Mouse (Mus musculus): ENCODE data around the gene Adamtsl1.
A peak's percentile ranks its signal among the peaks of the same experiment; 100 is the strongest.

Gene Adamtsl1

GRCm38 (mm10) chr4:85819169-85819568 is 305.2 kb downstream of the Adamtsl1 start:
- peak; percentile 38 for DNase-seq

GRCm38 (mm10) chr4:85819921-85820320 is 305.9 kb downstream of the Adamtsl1 start:
- DNase-seq = no peak

- DNase-seq = no peak
These were observed 310.2 kb downstream of the Adamtsl1 start for GRCm38 (mm10) chr4:85823952-85824704.

- DNase-seq = no peak
These were observed 310.7 kb downstream of the Adamtsl1 start for GRCm38 (mm10) chr4:85824705-85825085.

- DNase-seq = no peak
These were observed 323.1 kb downstream of the Adamtsl1 start for GRCm38 (mm10) chr4:85837058-85837457.

GRCm38 (mm10) chr4:85837532-85837965 is 323.6 kb downstream of the Adamtsl1 start:
- DNase-seq = no peak

GRCm38 (mm10) chr4:85838031-85838430 is 324.1 kb downstream of the Adamtsl1 start:
- DNase-seq = no peak

GRCm38 (mm10) chr4:85842113-85842512 is 328.1 kb downstream of the Adamtsl1 start:
- DNase-seq = no peak

GRCm38 (mm10) chr4:85844381-85844780 is 330.4 kb downstream of the Adamtsl1 start:
- DNase-seq = no peak

GRCm38 (mm10) chr4:85845931-85846330 is 332.0 kb downstream of the Adamtsl1 start:
- no peak for DNase-seq

- DNase-seq = no peak
These were observed 339.4 kb downstream of the Adamtsl1 start for GRCm38 (mm10) chr4:85853401-85853800.

- no peak for DNase-seq
These were observed 340.5 kb downstream of the Adamtsl1 start for GRCm38 (mm10) chr4:85854507-85854906.

- no peak for DNase-seq
These were observed 365.4 kb downstream of the Adamtsl1 start for GRCm38 (mm10) chr4:85879376-85879775.

GRCm38 (mm10) chr4:85881318-85881717 is 367.3 kb downstream of the Adamtsl1 start:
- no peak for DNase-seq

- DNase-seq = no peak
These were observed 370.1 kb downstream of the Adamtsl1 start for GRCm38 (mm10) chr4:85884031-85884430.

GRCm38 (mm10) chr4:85889877-85890598 is 376.1 kb downstream of the Adamtsl1 start:
- no peak for DNase-seq

- no peak for DNase-seq
These were observed 387.3 kb downstream of the Adamtsl1 start for GRCm38 (mm10) chr4:85901316-85901715.

- DNase-seq = no peak
These were observed 390.2 kb downstream of the Adamtsl1 start for GRCm38 (mm10) chr4:85904217-85904616.

GRCm38 (mm10) chr4:85916034-85916433 is 402.1 kb downstream of the Adamtsl1 start:
- DNase-seq = no peak

- DNase-seq = no peak
These were observed 404.4 kb downstream of the Adamtsl1 start for GRCm38 (mm10) chr4:85918366-85918765.

- no peak for DNase-seq
These were observed 406.5 kb downstream of the Adamtsl1 start for GRCm38 (mm10) chr4:85920474-85920873.

- peak; percentile 35 for DNase-seq
These were observed 408.8 kb downstream of the Adamtsl1 start for GRCm38 (mm10) chr4:85922741-85923140.

- no peak for DNase-seq
These were observed 418.2 kb downstream of the Adamtsl1 start for GRCm38 (mm10) chr4:85932129-85932528.

- no peak for DNase-seq
These were observed 425.5 kb downstream of the Adamtsl1 start for GRCm38 (mm10) chr4:85939460-85939859.

Data from right cerebral cortex, postnatal 25 days (tissue).